In the genomic region with DNA sequence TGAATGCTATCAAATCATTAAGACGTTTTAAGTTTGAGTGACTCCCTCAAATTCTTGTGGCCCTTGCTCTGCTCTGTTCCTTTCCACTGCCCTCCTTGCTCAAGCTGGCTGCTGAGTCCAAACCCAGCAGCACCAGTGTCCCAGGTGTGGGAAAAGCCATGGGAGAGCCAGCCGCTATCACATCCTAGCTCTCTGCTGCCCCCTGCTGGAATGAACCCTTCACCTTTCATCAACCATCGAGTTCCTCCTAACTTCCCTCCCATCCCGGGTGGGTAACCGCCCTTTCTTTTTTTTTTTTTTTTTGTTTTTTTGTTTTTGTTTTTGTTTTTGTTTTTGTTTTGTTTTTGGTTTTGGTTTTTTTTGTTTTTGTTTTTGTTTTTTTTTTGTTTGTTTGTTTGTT, we compare ENCODE assay signal across 9 mouse cellular contexts.
DNase-seq lines count a peak whose midpoint lies in the region; ATAC-seq and TF ChIP-seq lines count a peak whose summit lies in the region.
"Had no signal": no experiment of that assay in that cellular context is flagged by ENCODE, and none has a peak within 500 bp of the region (broad histone marks: within the 10 kb centered on the region; RNA-seq: fewer than 3 reads in every experiment).

No protein-coding gene starts in this region.

- H3K9ac ChIP-seq in embryonic facial prominence, embryonic 14.5 days (ENCODE audit: low read depth, low read length): no peak overlapping the region
- H3K9ac ChIP-seq in kidney, postnatal 0 days (ENCODE audit: low read depth, low read length): no peak overlapping the region
- no peak overlapping the region for H3K9ac ChIP-seq in liver, embryonic 13.5 days
- H3K9ac ChIP-seq: heart, embryonic 15.5 days had no signal

- no peak overlapping the region for H3K4me2 ChIP-seq in embryonic facial prominence, embryonic 14.5 days (ENCODE audit: low read depth, low read length)
- H3K4me2 ChIP-seq in kidney, postnatal 0 days (ENCODE audit: low read length): no peak overlapping the region
- H3K4me2 ChIP-seq in liver, embryonic 13.5 days: no peak overlapping the region
- H3K4me2 ChIP-seq: heart, embryonic 15.5 days had no signal

- no peak for TF ChIP-seq POLR2A in spleen, adult 2 months (IDR thresholded peaks at IDR 0.05; ENCODE audit: low read depth, low read length)

- H3K27ac ChIP-seq in spleen, adult 2 months (ENCODE audit: insufficient read depth, low read length): no peak overlapping the region
- H3K27ac ChIP-seq in embryonic facial prominence, embryonic 14.5 days (replicated peaks; ENCODE audit: low read depth, low read length): no peak overlapping the region
- no peak overlapping the region for H3K27ac ChIP-seq in kidney, postnatal 0 days
- H3K27ac ChIP-seq in liver, embryonic 13.5 days: no peak overlapping the region
- H3K27ac ChIP-seq: heart, embryonic 15.5 days had no signal

- no peaks in the 10 kb centered on the region for H3K9me3 ChIP-seq in embryonic facial prominence, embryonic 14.5 days (ENCODE audit: control insufficient read depth, low read length)
- H3K9me3 ChIP-seq in kidney, postnatal 0 days (replicated peaks; ENCODE audit: low read length): no peaks in the 10 kb centered on the region
- no peaks in the 10 kb centered on the region for H3K9me3 ChIP-seq in liver, embryonic 13.5 days (replicated peaks)
- H3K9me3 ChIP-seq: heart, embryonic 15.5 days had no signal

- TF ChIP-seq CTCF in spleen, adult 2 months (IDR thresholded peaks at IDR 0.05; ENCODE audit: extremely low read depth, insufficient read depth, insufficient read length, insufficient replicate concordance): peak; percentile 57; the same call in 1 of the 2 replicates
- peak; percentile 59 for TF ChIP-seq CTCF in kidney, postnatal 0 days (IDR thresholded peaks at IDR 0.05; ENCODE audit: low read depth)

- peak in 1 of 2 experiments; percentile 39 for DNase-seq in spleen, adult 2 months (ENCODE audit: low read depth in 1 of 2, low spot score in 2 of 2)
- no peak for DNase-seq in spleen, adult 12 weeks (ENCODE audit: low spot score)
- DNase-seq in adrenal gland, postnatal 4 days (ENCODE audit: low spot score in 2 of 2): peak; percentile 28 to 47
- DNase-seq in embryonic facial prominence, embryonic 14.5 days (ENCODE audit: low spot score): peak; percentile 42
- DNase-seq in kidney, postnatal 0 days (ENCODE audit: low spot score): peak; percentile 17
- peak; percentile 32 for DNase-seq in liver, embryonic 13.5 days
- peak; percentile 23 for DNase-seq in right cerebral cortex, postnatal 25 days
- no peak for DNase-seq in yolk sac, embryonic 10.5 days (ENCODE audit: low spot score)

- WGBS in spleen, adult 2 months: 52% methylated on average over 5 of the region's 5 CpGs
- WGBS in embryonic facial prominence, embryonic 14.5 days: 43% methylated on average over 5 of the region's 5 CpGs
- WGBS in kidney, postnatal 0 days: 55% methylated on average over 5 of the region's 5 CpGs
- WGBS in liver, embryonic 13.5 days (ENCODE audit: insufficient replicate concordance): 38% methylated on average over 5 of the region's 5 CpGs

- H3K4me3 ChIP-seq in spleen, adult 2 months (ENCODE audit: extremely low read depth, insufficient read depth, insufficient read length): no peak overlapping the region
- no peak overlapping the region for H3K4me3 ChIP-seq in embryonic facial prominence, embryonic 14.5 days (ENCODE audit: low read depth, low read length)
- H3K4me3 ChIP-seq in kidney, postnatal 0 days (replicated peaks; ENCODE audit: low read depth, low read length): no peak overlapping the region
- H3K4me3 ChIP-seq in liver, embryonic 13.5 days (replicated peaks): no peak overlapping the region
- H3K4me3 ChIP-seq: heart, embryonic 15.5 days had no signal

- no peak for ATAC-seq in embryonic facial prominence, embryonic 14.5 days (ENCODE audit: low read depth)
- ATAC-seq in kidney, postnatal 0 days (replicated peaks; ENCODE audit: low FRiP score, low read depth): no peak
- no peak for ATAC-seq in liver, embryonic 13.5 days (ENCODE audit: low read depth)

- H3K4me1 ChIP-seq in spleen, adult 2 months (ENCODE audit: control insufficient read depth, insufficient read depth, insufficient read length): no peaks in the 10 kb centered on the region
- H3K4me1 ChIP-seq in embryonic facial prominence, embryonic 14.5 days (ENCODE audit: control insufficient read depth, insufficient read depth, low read length): peaks cover 7% of the 10 kb centered on the region; the same call in 1 of the 2 replicates
- no peaks in the 10 kb centered on the region for H3K4me1 ChIP-seq in kidney, postnatal 0 days (replicated peaks; ENCODE audit: insufficient read depth, low read length)
- no peaks in the 10 kb centered on the region for H3K4me1 ChIP-seq in liver, embryonic 13.5 days (replicated peaks)
- H3K4me1 ChIP-seq: heart, embryonic 15.5 days had no signal

- no peaks in the 10 kb centered on the region for H3K36me3 ChIP-seq in spleen, adult 2 months (ENCODE audit: control insufficient read depth, insufficient read depth, low read length)
- no peaks in the 10 kb centered on the region for H3K36me3 ChIP-seq in embryonic facial prominence, embryonic 14.5 days (ENCODE audit: control insufficient read depth, insufficient read depth, low read length)
- H3K36me3 ChIP-seq in kidney, postnatal 0 days (ENCODE audit: insufficient read depth, low read length): no peaks in the 10 kb centered on the region
- no peaks in the 10 kb centered on the region for H3K36me3 ChIP-seq in liver, embryonic 13.5 days
- H3K36me3 ChIP-seq: heart, embryonic 15.5 days had no signal

- no peaks in the 10 kb centered on the region for H3K27me3 ChIP-seq in spleen, adult 2 months (ENCODE audit: control insufficient read depth, insufficient read depth, low read length)
- no peaks in the 10 kb centered on the region for H3K27me3 ChIP-seq in embryonic facial prominence, embryonic 14.5 days (replicated peaks; ENCODE audit: control insufficient read depth, insufficient read depth, low read length)
- H3K27me3 ChIP-seq in kidney, postnatal 0 days (ENCODE audit: insufficient read depth, low read length): no peaks in the 10 kb centered on the region
- H3K27me3 ChIP-seq in liver, embryonic 13.5 days: no peaks in the 10 kb centered on the region
- H3K27me3 ChIP-seq: heart, embryonic 15.5 days had no signal

Comparison
In these comparisons a context has a peak if more than half of its experiments do, and no peak if none do; other contexts are left out.
1. DNase-seq: peak in adrenal gland, postnatal 4 days (2 of 2), embryonic facial prominence, embryonic 14.5 days (single experiment), kidney, postnatal 0 days (single experiment), liver, embryonic 13.5 days (single experiment) and right cerebral cortex, postnatal 25 days (single experiment); none in spleen, adult 12 weeks (single experiment) and yolk sac, embryonic 10.5 days (single experiment).